Mouse (Mus musculus): ENCODE results near the gene Bcl2a1d. TPM values are rescaled to one million over a fixed set of nuclear protein-coding genes. Genes with fewer than 3 reads are reported as not detected.
"Not testable (repeated sequence)": the region's sequence is repeated elsewhere in the genome, so short reads cannot be mapped to it uniquely, and the experiment has no call there.

Bcl2a1d gene
- polyA plus RNA-seq (2012; ENCODE audit: insufficient read depth, insufficient read length, missing spikeins) = 3.8 and 7.0 TPM in 2 replicates

DNA sequence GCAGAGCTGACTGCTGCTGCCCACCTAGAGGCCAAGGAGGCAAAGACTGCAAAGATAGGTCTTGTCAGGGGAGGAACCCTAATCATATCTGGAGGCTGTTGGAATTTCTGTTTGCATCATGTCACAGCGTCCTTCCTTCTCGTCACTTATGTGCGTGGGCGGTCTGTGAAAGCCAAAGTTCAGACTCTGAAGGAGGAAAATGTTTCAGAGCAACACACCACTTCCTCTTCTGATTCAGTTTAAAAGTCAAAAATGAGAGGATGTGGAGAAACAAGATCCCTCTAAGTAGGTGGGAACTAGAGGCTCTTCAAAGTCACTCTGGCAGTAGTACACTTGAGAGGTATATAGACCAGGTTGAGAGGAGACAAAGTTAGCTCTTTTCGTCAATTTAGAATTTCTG is at the start of gene Bcl2a1d:
TSS of gene Bcl2a1d (minus strand) at position 187 of the 400 bp plus-strand sequence.
- H3K4me1 ChIP-seq (ENCODE audit: control insufficient read depth, insufficient read depth, low read length); H3K4me3 ChIP-seq (ENCODE audit: insufficient read depth, low read length): not testable (repeated sequence)
- peak within 1 kb of the TSS; percentile 74 for H3K27ac ChIP-seq (ENCODE audit: insufficient read depth, low read depth, low read length)

DNA sequence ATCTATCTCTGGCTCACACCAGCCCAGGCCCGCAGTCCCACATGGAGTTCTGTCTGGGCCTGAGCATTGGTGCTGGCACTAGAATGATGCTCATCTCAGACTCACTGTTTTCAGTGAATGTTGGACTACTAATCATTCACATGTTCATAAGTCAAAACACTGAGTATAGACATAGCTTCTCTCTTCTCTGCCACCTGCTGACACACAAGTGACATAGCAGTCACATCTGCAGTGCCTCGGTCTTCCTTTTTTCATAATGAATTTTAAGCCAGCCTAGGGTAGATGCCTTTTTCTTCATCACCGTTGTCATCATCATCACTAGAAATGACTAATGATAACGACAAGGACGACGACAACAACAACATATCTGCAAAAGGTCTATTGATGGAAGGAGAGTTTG is 38.5 kb upstream of the Bcl2a1d start:
- H3K4me3 ChIP-seq (ENCODE audit: insufficient read depth, low read length); H3K4me1 ChIP-seq (ENCODE audit: control insufficient read depth, insufficient read depth, low read length); H3K27ac ChIP-seq (ENCODE audit: insufficient read depth, low read depth, low read length): not testable (repeated sequence)

DNA sequence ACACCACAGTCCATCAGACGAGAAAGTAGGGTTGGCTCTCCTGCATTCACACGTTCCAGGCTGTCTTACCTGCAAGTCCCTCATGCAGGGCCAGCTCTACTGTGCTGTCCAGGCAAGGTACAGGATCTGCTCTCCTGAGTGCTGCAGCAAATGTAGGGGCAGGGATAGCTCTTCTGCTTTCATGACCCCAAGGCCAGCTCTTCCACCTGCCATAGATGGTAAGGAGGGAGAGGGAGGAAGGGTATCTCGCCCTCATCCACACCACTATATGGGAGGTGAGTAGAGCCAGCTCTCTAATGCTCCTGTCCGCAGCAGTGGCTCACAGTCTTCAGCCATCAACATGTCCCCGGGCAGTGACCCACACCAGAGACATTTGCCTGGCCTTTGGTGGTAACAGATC is 37.8 kb upstream of the Bcl2a1d start:
- H3K27ac ChIP-seq (ENCODE audit: insufficient read depth, low read depth, low read length); H3K4me1 ChIP-seq (ENCODE audit: control insufficient read depth, insufficient read depth, low read length): not testable (repeated sequence)

DNA sequence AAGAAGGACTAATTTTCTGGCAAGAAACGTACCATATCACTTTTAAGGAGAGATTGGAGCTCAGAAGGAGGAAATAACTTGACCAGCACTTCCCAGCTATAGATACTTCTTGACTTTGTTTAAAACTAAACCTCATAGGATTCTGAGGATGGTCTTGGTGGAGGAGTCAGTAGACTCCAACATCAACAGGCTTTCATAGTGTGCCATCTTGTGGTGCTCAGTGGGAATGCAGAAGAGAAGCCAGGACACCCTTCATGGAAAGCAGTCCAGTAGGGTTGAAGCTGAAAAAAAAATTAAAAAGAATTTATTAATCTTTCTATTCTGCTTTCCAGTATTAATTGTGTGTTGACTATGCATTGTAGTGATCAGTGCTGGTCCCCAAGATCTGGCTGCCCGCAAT is 15.0 kb upstream of the Bcl2a1d start:
- H3K4me1 ChIP-seq (ENCODE audit: control insufficient read depth, insufficient read depth, low read length); H3K4me3 ChIP-seq (ENCODE audit: insufficient read depth, low read length); H3K27ac ChIP-seq (ENCODE audit: insufficient read depth, low read depth, low read length): not testable (repeated sequence)

More for the DNA sequence above, 37.8 kb upstream of the Bcl2a1d start:
- H3K4me3 ChIP-seq (ENCODE audit: insufficient read depth, low read length) = not testable (repeated sequence)

DNA sequence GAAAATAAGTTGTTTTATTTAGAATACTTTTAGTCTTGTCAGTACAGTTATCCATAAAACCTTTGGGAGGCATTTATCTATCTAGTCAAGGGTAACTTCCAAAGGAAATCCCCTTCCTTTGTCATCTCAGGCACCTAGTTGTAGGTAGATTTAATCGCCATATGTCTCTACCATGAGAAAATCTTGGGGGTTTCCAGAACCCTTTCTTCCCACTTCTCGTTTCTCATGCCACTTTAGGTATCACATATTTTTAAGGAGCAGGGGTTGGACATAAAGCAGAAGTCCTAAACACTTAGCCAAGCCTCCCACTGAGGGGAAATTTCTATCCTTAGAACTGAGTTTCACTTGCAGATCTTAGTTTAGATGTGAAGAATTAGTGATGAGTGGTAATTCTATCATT is 14.3 kb upstream of the Bcl2a1d start:
- H3K4me1 ChIP-seq (ENCODE audit: control insufficient read depth, insufficient read depth, low read length); H3K4me3 ChIP-seq (ENCODE audit: insufficient read depth, low read length); H3K27ac ChIP-seq (ENCODE audit: insufficient read depth, low read depth, low read length): not testable (repeated sequence)

DNA sequence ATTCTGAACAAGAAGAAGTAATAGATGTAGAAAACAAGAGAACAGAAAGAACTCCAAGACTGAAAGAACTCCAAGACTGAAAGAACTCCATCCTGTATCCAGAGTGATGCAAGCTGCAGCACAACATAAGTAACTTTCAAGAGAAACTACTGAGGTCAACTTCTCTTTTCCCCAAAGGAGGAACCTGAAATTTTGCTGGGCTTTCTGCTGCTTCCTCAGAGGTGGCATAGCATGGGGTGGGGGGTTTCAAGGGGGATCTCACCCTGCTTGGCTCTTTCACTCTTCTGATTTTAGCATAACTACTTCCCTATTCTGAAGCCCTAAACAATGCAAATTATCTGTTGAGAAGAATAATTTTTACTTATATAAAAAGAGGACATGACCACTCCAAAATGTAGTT is 3.6 kb upstream of the Bcl2a1d start:
- not testable (repeated sequence) for H3K27ac ChIP-seq (ENCODE audit: insufficient read depth, low read depth, low read length); H3K4me1 ChIP-seq (ENCODE audit: control insufficient read depth, insufficient read depth, low read length); H3K4me3 ChIP-seq (ENCODE audit: insufficient read depth, low read length)

DNA sequence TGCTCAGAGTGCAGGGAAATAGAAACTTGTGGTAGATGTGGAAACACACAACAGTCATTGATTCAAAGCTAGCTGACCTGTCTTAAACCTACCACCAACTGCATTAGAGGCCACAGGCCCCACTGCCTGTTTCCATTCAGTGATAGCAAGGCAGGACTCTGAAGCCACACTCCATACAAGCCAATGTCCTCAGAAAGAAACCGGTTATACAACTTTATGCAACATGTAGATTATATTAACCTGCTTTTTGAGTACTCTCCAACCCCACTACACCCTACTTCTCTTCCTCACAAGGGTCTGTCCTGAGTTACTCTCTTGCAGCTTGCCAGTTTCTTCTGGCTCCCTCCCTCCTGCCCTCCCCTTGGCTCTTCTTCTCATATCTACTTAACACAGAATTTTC is 1.5 kb upstream of the Bcl2a1d start:
- not testable (repeated sequence) for H3K4me1 ChIP-seq (ENCODE audit: control insufficient read depth, insufficient read depth, low read length); H3K4me3 ChIP-seq (ENCODE audit: insufficient read depth, low read length); H3K27ac ChIP-seq (ENCODE audit: insufficient read depth, low read depth, low read length)

DNA sequence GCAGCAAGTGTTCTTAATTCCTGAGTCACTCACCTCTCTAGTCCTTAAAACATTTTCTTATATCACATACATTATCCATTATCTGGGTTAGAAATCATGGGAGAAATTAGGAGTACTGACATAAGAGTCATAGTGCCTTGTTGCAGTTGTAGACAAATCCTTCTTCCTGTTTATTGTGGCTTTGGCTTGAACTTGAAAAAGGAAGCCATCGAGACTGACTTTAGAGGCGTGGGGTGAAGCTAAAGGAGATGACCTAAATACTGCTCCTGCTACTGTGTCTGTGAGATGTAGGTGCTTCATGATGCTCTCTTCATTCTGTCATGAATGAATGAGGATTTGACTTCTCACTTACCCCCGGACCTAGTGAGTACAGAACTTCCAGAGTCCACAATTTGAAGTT is 620 bp upstream of the Bcl2a1d start:
- H3K27ac ChIP-seq (ENCODE audit: insufficient read depth, low read depth, low read length) = peak overlapping the region; percentile 74
- H3K4me3 ChIP-seq (ENCODE audit: insufficient read depth, low read length); H3K4me1 ChIP-seq (ENCODE audit: control insufficient read depth, insufficient read depth, low read length): not testable (repeated sequence)

DNA sequence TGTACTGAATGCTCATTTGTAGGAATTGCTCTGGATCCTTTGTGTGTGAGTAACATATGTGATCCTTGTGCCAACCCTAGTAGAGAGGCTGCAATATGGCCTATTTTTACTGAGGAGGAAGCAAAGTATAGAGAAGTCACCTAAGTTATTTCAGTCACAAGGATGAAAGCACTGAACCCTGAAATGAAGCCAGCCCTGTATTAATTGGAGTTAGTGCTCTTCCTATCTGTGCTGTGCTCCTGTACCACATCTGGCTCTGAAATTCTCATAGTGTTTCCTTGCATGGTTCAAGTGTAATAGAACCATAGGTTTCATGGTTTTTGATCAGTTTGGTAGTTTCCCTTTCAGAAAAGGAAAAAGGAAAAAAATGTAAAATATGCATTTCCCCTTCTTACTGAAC is 3.4 kb downstream of the Bcl2a1d start:
- not testable (repeated sequence) for H3K27ac ChIP-seq (ENCODE audit: insufficient read depth, low read depth, low read length)

DNA sequence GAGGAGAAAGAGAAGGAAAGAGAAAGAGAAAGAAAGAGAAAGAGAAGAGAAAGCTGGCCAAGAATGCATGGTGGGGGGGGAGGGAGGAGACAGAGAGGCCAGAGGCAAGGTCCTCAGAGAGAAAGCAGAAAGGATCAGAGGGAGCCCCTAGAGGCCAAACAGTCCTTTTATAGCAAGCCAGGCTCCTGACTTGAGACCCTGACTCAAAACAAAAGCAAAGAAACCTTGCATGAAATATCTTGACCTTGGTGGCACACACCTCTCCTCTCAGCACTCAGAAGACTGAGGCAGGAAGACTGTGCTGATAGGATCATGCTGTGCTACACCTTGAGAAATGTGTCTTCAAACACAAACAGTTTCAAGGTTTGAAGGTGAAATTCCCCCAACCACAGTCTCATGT is 10.1 kb downstream of the Bcl2a1d start:
- not testable (repeated sequence) for H3K4me3 ChIP-seq (ENCODE audit: insufficient read depth, low read length); H3K27ac ChIP-seq (ENCODE audit: insufficient read depth, low read depth, low read length)

More for the DNA sequence above, 3.4 kb downstream of the Bcl2a1d start:
- H3K4me3 ChIP-seq (ENCODE audit: insufficient read depth, low read length); H3K4me1 ChIP-seq (ENCODE audit: control insufficient read depth, insufficient read depth, low read length): not testable (repeated sequence)

DNA sequence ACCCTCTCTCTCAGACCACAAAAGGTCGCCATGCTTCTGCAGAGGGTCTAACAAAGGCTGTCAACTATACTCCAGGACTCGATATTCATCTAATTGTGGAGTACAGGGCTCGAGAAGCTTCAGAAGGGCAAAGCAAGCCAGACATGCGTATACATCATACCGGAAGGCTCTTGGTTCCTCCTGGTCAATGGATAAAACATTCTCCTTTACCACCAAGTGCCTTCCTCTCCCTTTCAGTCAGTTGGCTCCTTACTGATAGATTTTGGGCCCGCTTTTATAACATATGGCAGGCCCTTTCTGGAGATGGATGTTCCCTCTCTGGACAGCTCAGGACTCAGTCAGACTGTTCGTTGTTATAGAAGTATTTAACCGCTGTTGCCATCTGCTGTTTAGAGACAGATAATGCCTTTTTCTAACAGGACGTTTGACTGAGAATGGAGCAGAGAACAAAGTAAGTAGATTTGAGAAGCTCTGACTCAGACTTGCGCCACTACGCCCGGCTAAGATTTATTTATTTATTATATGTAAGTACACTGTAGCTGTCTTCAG is 11.7 kb downstream of the Bcl2a1d start, which contains the start of gene Mthfsl:
TSS of gene Mthfsl (minus strand) at position 308 of the 549 bp plus-strand sequence.
- peak within 1 kb of the TSS; percentile 57 for H3K4me3 ChIP-seq (ENCODE audit: insufficient read depth, low read length)
- not testable (repeated sequence) for H3K4me1 ChIP-seq (ENCODE audit: control insufficient read depth, insufficient read depth, low read length)
- H3K27ac ChIP-seq (ENCODE audit: insufficient read depth, low read depth, low read length) = peak within 1 kb of the TSS; percentile 82

More for the DNA sequence above, 10.1 kb downstream of the Bcl2a1d start:
- not testable (repeated sequence) for H3K4me1 ChIP-seq (ENCODE audit: control insufficient read depth, insufficient read depth, low read length)

DNA sequence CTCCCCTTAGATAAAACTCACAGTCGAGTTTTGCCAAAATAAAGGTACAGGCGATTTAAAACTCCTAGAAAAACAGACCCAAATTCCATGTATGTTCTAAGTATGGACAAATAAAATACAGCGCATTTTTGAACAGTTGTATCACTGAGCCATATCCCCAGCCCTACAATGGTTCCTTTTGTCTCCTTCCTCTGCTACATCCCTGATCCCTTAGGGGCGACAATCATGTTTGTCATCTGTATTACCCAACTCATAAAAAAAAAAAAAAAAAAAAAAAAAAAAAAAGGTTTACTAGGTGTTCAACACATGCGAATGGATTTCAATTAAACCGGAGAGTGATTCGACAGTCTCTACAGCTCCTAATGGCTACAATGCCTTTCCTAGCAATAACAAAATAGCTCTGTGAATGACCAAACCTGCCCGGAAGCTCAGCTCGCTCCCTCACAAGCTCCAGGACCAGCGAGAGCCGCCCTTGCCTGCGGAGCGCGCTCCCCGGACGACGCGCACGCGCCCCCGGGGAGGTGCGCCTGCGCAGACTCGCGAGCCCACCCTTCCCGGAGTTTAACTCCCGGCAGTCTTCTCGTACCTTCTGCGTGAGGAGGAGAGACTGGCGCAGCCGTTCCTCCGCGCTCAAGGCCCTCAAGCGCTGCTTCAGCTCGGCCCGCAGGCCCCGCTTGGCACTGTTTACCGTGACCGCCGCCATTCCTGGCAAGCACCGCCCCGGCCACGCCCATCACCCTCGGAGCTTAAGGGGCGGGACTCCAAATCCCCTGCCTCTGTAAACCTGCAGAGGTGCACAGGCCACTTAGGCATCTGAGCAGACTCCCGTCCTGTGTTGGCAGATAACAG is 12.4 kb downstream of the Bcl2a1d start:
- not testable (repeated sequence) for H3K4me1 ChIP-seq (ENCODE audit: control insufficient read depth, insufficient read depth, low read length)
- Histone ChIP-seq H3K27ac (ENCODE audit: insufficient read depth, low read depth, low read length) (peak overlapping the region; percentile 82), H3K4me3 (ENCODE audit: insufficient read depth, low read length) (peak overlapping the region; percentile 57)

DNA sequence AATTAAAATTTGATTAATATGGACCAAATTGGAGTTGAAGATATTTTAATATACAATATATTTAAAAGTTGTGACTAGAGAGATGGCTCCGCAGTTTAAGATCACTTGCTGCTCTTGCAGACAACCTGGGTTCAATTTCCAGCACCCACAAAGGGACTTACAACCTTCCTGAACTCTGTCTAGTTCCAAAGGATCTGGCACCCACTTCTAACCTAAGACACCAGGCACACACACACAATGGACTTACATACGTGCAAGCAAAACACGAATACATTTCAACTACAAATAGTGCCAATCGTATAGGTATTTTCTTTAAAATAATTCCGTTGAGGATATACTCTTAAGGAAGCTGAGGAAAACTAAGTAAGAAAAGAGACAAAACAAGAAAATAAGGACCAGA is 13.1 kb downstream of the Bcl2a1d start:
- H3K27ac ChIP-seq (ENCODE audit: insufficient read depth, low read depth, low read length); H3K4me1 ChIP-seq (ENCODE audit: control insufficient read depth, insufficient read depth, low read length): not testable (repeated sequence)
- peak overlapping the region; percentile 35 for H3K4me3 ChIP-seq (ENCODE audit: insufficient read depth, low read length)

DNA sequence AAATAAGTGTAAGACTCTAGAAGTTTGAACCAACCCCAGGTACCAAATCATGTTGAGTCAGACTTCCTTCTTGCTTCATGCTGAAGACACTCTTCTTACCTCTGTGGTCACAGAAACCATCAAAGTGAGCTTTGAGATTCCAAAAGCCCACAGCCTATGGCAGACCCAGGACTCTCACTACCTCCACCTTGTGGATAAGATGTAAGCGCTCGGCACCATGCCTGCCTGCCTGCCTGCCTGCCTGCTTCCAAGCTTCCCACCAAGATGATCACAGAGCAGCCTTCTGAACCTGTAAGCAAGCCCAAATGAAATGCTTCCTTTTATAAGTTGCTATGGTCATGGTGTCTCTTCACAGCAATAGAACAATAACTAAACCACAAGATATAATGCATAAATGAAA is 13.6 kb downstream of the Bcl2a1d start:
- H3K4me3 ChIP-seq (ENCODE audit: insufficient read depth, low read length); H3K4me1 ChIP-seq (ENCODE audit: control insufficient read depth, insufficient read depth, low read length); H3K27ac ChIP-seq (ENCODE audit: insufficient read depth, low read depth, low read length): not testable (repeated sequence)

DNA sequence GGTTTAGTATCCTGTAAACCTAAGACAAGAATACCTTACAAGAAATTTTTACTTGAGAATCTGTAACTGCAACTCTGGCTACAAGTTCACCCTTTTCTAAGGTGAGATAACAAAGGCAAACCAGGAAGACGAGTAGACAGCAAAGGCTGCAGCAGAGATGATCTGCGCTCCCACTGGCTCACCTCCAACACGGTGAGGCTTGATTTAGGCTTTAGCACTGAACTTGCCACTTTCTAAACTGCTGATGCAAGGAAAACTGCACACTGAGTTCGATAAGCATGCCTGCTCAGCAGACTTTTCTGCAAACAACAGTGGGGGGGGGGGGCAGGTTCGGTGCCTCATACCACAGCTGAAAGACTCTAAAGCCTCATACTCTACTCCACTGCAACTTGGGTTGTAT is 17.2 kb downstream of the Bcl2a1d start:
- not testable (repeated sequence) for H3K4me3 ChIP-seq (ENCODE audit: insufficient read depth, low read length); H3K27ac ChIP-seq (ENCODE audit: insufficient read depth, low read depth, low read length)
- H3K4me1 ChIP-seq (ENCODE audit: control insufficient read depth, insufficient read depth, low read length) = peaks cover 20% of the 10 kb centered on the region

DNA sequence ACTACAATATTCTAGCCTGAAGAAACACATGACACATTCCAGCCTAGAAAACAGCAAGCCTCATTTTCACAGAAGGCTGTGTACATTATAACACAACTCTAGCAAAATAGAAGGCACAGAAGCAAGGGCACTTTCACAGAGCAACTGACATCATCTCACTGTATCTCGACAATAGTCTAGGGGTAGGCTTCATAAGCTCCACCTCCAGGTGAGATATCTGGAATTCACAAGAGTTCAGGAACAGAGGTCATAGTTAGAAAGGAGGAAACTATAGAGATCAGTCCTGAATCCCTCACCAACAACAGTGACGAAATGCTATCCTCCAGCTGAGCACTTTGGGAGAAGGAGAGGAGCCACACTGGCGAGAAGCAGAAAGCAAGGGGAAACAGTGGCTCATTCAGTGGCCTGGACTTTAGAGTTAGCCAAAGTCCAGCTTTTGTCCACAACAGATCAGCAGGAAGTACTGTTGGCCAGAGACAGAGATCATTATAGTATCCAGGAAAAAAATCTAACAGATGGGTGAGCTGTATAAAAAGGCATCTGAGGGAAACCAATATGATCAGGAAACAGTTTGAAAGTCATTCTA is 19.5 kb downstream of the Bcl2a1d start:
- not testable (repeated sequence) for H3K4me3 ChIP-seq (ENCODE audit: insufficient read depth, low read length); H3K27ac ChIP-seq (ENCODE audit: insufficient read depth, low read depth, low read length)
- H3K4me1 ChIP-seq (ENCODE audit: control insufficient read depth, insufficient read depth, low read length) = peaks cover 30% of the 10 kb centered on the region

Data from bone marrow macrophage, adult 2 months (primary cell).